Mouse (Mus musculus) liver, postnatal 0 days (tissue): ENCODE measurements at regions not wholly inside any gene's neighbourhood (a gene's known extent, or its start where the extent isn't known, plus 50 kb on each side); places are given as distances from the start of the nearest gene placed in this dataset.
"Not testable (repeated sequence)": the region's sequence is repeated elsewhere in the genome, so short reads cannot be mapped to it uniquely, and the experiment has no call there.

Experiments used
- ATAC-seq: fragments of 200-750 bp; cut with Nextera tagmentation; 2 replicates; pipeline ENCODE4 v1.8.0; 2017; ENCODE audit warnings: mild to moderate bottlenecking, moderate library complexity
- DNase-seq: peaks from one replicate; pipeline ENCODE4 v3.0.0-alpha.2; 2016
- H3K27ac ChIP-seq: fragments of 300-500 bp; sonication (generic); 2 replicates; pipeline ENCODE4 v1.5.1; 2014; ENCODE audit warnings: antibody characterized with exemption, moderate library complexity, mild to moderate bottlenecking, low read depth
- H3K27me3 ChIP-seq: fragments of 300-500 bp; sonication (generic); 2 replicates; pipeline ENCODE4 v1.6.1; 2014; ENCODE audit warnings: low read length, control low read depth, mixed read lengths; ENCODE audit not compliant: insufficient read depth
- H3K36me3 ChIP-seq: fragments of 300-500 bp; sonication (generic); replicated peaks from 2 replicates; pipeline ENCODE4 v1.6.1; 2014; ENCODE audit warnings: mild to moderate bottlenecking, control low read depth, low read length, moderate library complexity, mixed read lengths; ENCODE audit not compliant: insufficient read depth
- H3K4me1 ChIP-seq: fragments of 300-500 bp; sonication (generic); 2 replicates; pipeline ENCODE4 v1.6.1; 2014; ENCODE audit warnings: antibody characterized with exemption, mild to moderate bottlenecking, control low read depth; ENCODE audit not compliant: insufficient read depth
- H3K4me2 ChIP-seq: fragments of 300-500 bp; sonication (generic); 2 replicates; pipeline ENCODE4 v1.6.1; 2014; ENCODE audit warnings: low read depth, mild to moderate bottlenecking, low read length, moderate library complexity, mixed read lengths
- H3K4me3 ChIP-seq: fragments of 300-500 bp; sonication (generic); 2 replicates; pipeline ENCODE4 v1.5.1; 2014; ENCODE audit warnings: low read depth, low read length
- H3K9ac ChIP-seq: fragments of 300-500 bp; sonication (generic); replicated peaks from 2 replicates; pipeline ENCODE4 v1.6.1; 2014; ENCODE audit warnings: mild to moderate bottlenecking, moderate library complexity
- H3K9me3 ChIP-seq: fragments of 300-500 bp; sonication (generic); 2 replicates; pipeline ENCODE4 v1.6.1; 2016; ENCODE audit warnings: mild to moderate bottlenecking, control low read depth, low read length, mixed read lengths
- CTCF ChIP-seq: sonication (generic); IDR thresholded peaks from 2 replicates; pipeline ENCODE4 v1.5.1; 2016; ENCODE audit warnings: antibody characterized with exemption, low read depth
- EP300 ChIP-seq: IDR thresholded peaks from 2 replicates; pipeline ENCODE4 v1.6.1; 2016; ENCODE audit warnings: antibody characterized with exemption, low read depth, mild to moderate bottlenecking
- WGBS: fragments of 180-500 bp; shearing (Covaris S2); extraction: QIAGEN DNeasy Blood & Tissue Kit; methylation state at CpG from one replicate; pipeline ENCODE4 v1.1.7; 2014; ENCODE audit not compliant: insufficient replicate concordance; 5-methylcytosine and 5-hydroxymethylcytosine counted together

GRCm38 (mm10) chr2:179146274-179146673 is 296.0 kb upstream of the Cdh4 start:
- H3K4me3 ChIP-seq, result no peak overlapping the region
- no peaks in the 10 kb centered on the region for H3K9me3 ChIP-seq
- no peaks in the 10 kb centered on the region for H3K27me3 ChIP-seq
- H3K9ac ChIP-seq, result no peak overlapping the region
- 49% methylated on average over 4 of the region's 4 CpGs for WGBS
- DNase-seq (no peak), ATAC-seq (no peak)
- H3K36me3 ChIP-seq, result no peaks in the 10 kb centered on the region
- TF ChIP-seq CTCF (no peak), EP300 (no peak)
- H3K4me1 ChIP-seq, result no peaks in the 10 kb centered on the region
- no peak overlapping the region for H3K27ac ChIP-seq
- no peak overlapping the region for H3K4me2 ChIP-seq

DNA sequence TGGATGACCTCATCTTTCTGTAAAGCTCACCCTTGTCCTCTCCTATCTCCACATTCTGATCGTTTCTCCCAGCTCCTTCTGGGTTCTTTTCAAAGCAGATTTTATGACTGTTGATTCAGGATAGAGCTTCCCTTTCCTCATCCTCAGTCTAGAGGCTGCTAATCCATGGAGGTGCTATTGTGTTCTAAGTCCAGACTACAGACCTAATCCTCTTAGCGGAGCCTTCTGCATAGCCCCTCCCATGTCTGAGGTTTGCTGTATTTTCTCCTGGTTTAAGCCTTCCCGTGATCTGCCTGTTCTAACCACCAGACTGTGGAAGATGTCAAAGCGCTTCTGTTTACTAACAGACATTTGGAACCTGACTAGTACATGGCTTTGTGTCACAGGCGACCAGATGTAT is 294.0 kb upstream of the Cdh4 start:
- no peak for DNase-seq
- ATAC-seq, result no peak
- Histone ChIP-seq H3K27me3 (no peaks in the 10 kb centered on the region), H3K4me3 (no peak overlapping the region), H3K27ac (no peak overlapping the region), H3K36me3 (no peaks in the 10 kb centered on the region), H3K4me1 (no peaks in the 10 kb centered on the region), H3K4me2 (no peak overlapping the region), H3K9me3 (no peaks in the 10 kb centered on the region), H3K9ac (no peak overlapping the region)
- TF ChIP-seq EP300, result no peak
- TF ChIP-seq CTCF, result no peak
- WGBS, result 52% methylated on average over 5 of the region's 5 CpGs

- 61% methylated on average over 4 of the region's 4 CpGs for WGBS
- Histone ChIP-seq H3K9me3 (no peaks in the 10 kb centered on the region), H3K9ac (no peak overlapping the region), H3K27ac (no peak overlapping the region), H3K4me3 (no peak overlapping the region), H3K36me3 (no peaks in the 10 kb centered on the region), H3K4me2 (no peak overlapping the region), H3K4me1 (no peaks in the 10 kb centered on the region), H3K27me3 (no peaks in the 10 kb centered on the region)
- DNase-seq (no peak), ATAC-seq (no peak)
- TF ChIP-seq CTCF (no peak), EP300 (no peak)
Observed at GRCm38 (mm10) chr2:179148667-179149066, 293.6 kb upstream of the Cdh4 start.

DNA sequence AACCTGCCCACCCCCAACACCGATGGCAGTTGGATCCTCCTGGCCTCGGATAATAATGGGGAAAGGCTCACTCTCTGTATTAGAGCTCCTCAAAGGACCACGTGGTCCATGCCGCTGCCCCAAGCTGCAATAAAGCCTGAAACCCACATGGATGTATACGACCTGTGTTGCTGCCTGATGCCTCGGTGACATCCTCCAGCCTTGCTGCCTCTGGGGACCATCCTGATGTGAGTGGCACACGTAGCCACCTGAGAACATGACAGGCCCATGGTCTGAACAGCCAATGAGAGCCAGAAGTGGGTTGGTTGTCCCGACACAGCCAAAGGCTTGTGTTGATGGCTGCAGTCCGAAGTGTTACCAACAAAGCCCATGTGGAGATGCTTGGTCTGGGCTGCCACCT is 283.4 kb upstream of the Cdh4 start:
- Histone ChIP-seq H3K4me2 (no peak overlapping the region), H3K27me3 (no peaks in the 10 kb centered on the region), H3K9ac (no peak overlapping the region), H3K4me3 (no peak overlapping the region), H3K36me3 (no peaks in the 10 kb centered on the region), H3K4me1 (no peaks in the 10 kb centered on the region), H3K9me3 (no peaks in the 10 kb centered on the region), H3K27ac (no peak overlapping the region)
- DNase-seq, result no peak
- ATAC-seq, result no peak
- WGBS, result 81% methylated on average over 9 of the region's 9 CpGs
- TF ChIP-seq EP300 (no peak), CTCF (no peak)

- ATAC-seq (no peak), DNase-seq (no peak)
- no peaks in the 10 kb centered on the region for H3K27me3 ChIP-seq
- WGBS, result 73% methylated on average over 5 of the region's 5 CpGs
- H3K36me3 ChIP-seq, result no peaks in the 10 kb centered on the region
- no peak overlapping the region for H3K27ac ChIP-seq
- no peaks in the 10 kb centered on the region for H3K4me1 ChIP-seq
- no peak overlapping the region for H3K4me3 ChIP-seq
- no peaks in the 10 kb centered on the region for H3K9me3 ChIP-seq
- TF ChIP-seq CTCF (no peak), EP300 (no peak)
- H3K9ac ChIP-seq, result no peak overlapping the region
- no peak overlapping the region for H3K4me2 ChIP-seq
Observed at GRCm38 (mm10) chr2:179163116-179163515, 279.1 kb upstream of the Cdh4 start.

- H3K4me1 ChIP-seq, result no peaks in the 10 kb centered on the region
- no peak overlapping the region for H3K27ac ChIP-seq
- H3K36me3 ChIP-seq, result no peaks in the 10 kb centered on the region
- 29% methylated on average over 6 of the region's 6 CpGs for WGBS
- TF ChIP-seq CTCF (no peak), EP300 (no peak)
- DNase-seq (no peak), ATAC-seq (no peak)
- no peak overlapping the region for H3K9ac ChIP-seq
- no peak overlapping the region for H3K4me2 ChIP-seq
- no peaks in the 10 kb centered on the region for H3K9me3 ChIP-seq
- H3K4me3 ChIP-seq, result no peak overlapping the region
- no peaks in the 10 kb centered on the region for H3K27me3 ChIP-seq
Observed at GRCm38 (mm10) chr2:179170157-179170556, 272.1 kb upstream of the Cdh4 start.

- no peak for DNase-seq
- Histone ChIP-seq H3K36me3 (no peaks in the 10 kb centered on the region), H3K27ac (no peak overlapping the region), H3K27me3 (no peaks in the 10 kb centered on the region), H3K9me3 (no peaks in the 10 kb centered on the region), H3K4me3 (no peak overlapping the region), H3K4me1 (no peaks in the 10 kb centered on the region), H3K4me2 (no peak overlapping the region), H3K9ac (no peak overlapping the region)
- TF ChIP-seq CTCF (no peak), EP300 (no peak)
- no peak for ATAC-seq
- WGBS, result 24% methylated on average over 3 of the region's 3 CpGs
Observed at GRCm38 (mm10) chr2:179170608-179171007, 271.6 kb upstream of the Cdh4 start.

GRCm38 (mm10) chr2:179176835-179177530 is 265.2 kb upstream of the Cdh4 start:
- not testable (repeated sequence) for H3K9me3 ChIP-seq, ATAC-seq, H3K4me2 ChIP-seq, H3K4me3 ChIP-seq, H3K36me3 ChIP-seq, H3K27ac ChIP-seq, H3K9ac ChIP-seq, H3K27me3 ChIP-seq, H3K4me1 ChIP-seq, DNase-seq
- 4% methylated on average over 22 of the region's 35 CpGs for WGBS
